Mouse (Mus musculus) Patski (cell line): ENCODE data around the gene Vangl2. TPM values are rescaled to one million over a fixed set of nuclear protein-coding genes. Genes with fewer than 3 reads are reported as not detected.
A peak's percentile ranks its signal among the peaks of the same experiment; 100 is the strongest.

Experiments used
- ATAC-seq: fragments of 100-300 bp; one replicate; pipeline ENCODE4 v1.8.0; 2021
- CTCF ChIA-PET: fragments of 350-600 bp; sonication (Branson Sonifier 250); formaldehyde crosslinking; loops from one replicate; lab custom pipeline; 2022; ENCODE audit warnings: inconsistent platforms; lab: Charles Lee
- POLR2A ChIA-PET: fragments of 350-600 bp; sonication (Branson Sonifier 250); formaldehyde crosslinking; loops from one replicate; lab custom pipeline; 2022; ENCODE audit warnings: antibody characterized with exemption, inconsistent platforms; lab: Charles Lee
- DNase-seq: peaks from one replicate; pipeline ENCODE4 v3.0.0-alpha.2; 2011; ENCODE audit warnings: low read depth, low spot score
- H3K27me3 ChIP-seq: fragments of 371-371 bp; one replicate; pipeline ENCODE4 v1.5.1; 2021
- CTCF ChIP-seq: fragments of 100-300 bp; IDR thresholded peaks from one replicate; pipeline ENCODE4 v1.5.1; 2021
- in situ Hi-C: fragments of 300-500 bp; cut with MboI; formaldehyde crosslinking; loops from 3 replicates; pipeline ENCODE4 v1.11.1; 2018; ENCODE audit warnings: low pct_unique_long_range_greater_than_20kb, mixed read lengths
- polyA plus RNA-seq: library from polyadenylated mRNA; unstranded; gene quantifications from one replicate; pipeline ENCODE4 v1.2.3, GENCODE M21; 2021

Gene Vangl2
- polyA plus RNA-seq, 1 experiment from 2014 or later: 11.5 TPM

- H3K27me3 ChIP-seq: no peaks in the 10 kb centered on the region
- in situ Hi-C loops: no loop called here
- ATAC-seq: no peak
- no peak for TF ChIP-seq CTCF
- no peak for DNase-seq
- POLR2A ChIA-PET: no interaction called here
- CTCF ChIA-PET: interaction anchor here (0.7 to 1.0 kb wide), 2 partner anchors 13 to 29 kb away, joined by 3 read pairs; no protein-coding TSS in a partner anchor
These were observed 9.6 kb downstream of the Vangl2 start for GRCm38 (mm10) chr1:172018336-172019311.

GRCm38 (mm10) chr1:172017517-172018070, 10.7 kb downstream of the Vangl2 start:
- CTCF ChIA-PET: no interaction called here
- POLR2A ChIA-PET: no interaction called here
- in situ Hi-C loops: no loop called here
- no peak for TF ChIP-seq CTCF
- DNase-seq (no peak), ATAC-seq (no peak)
- H3K27me3 ChIP-seq: no peaks in the 10 kb centered on the region

- in situ Hi-C loops: no loop called here
- DNase-seq: no peak
- no peak for ATAC-seq
- ChIA-PET CTCF (no interaction called here), POLR2A (no interaction called here)
- no peaks in the 10 kb centered on the region for H3K27me3 ChIP-seq
- no peak for TF ChIP-seq CTCF
These were observed 11.4 kb downstream of the Vangl2 start for GRCm38 (mm10) chr1:172016660-172017516.

- ATAC-seq (no peak), DNase-seq (no peak)
- POLR2A ChIA-PET: no interaction called here
- no peaks in the 10 kb centered on the region for H3K27me3 ChIP-seq
- CTCF ChIA-PET: no interaction called here
- in situ Hi-C loops: no loop called here
- no peak for TF ChIP-seq CTCF
These were observed 12.2 kb downstream of the Vangl2 start for GRCm38 (mm10) chr1:172016031-172016430.

- POLR2A ChIA-PET: no interaction called here
- in situ Hi-C loops: no loop called here
- no peak for ATAC-seq
These were observed 12.8 kb downstream of the Vangl2 start for GRCm38 (mm10) chr1:172015312-172015939.

GRCm38 (mm10) chr1:172014771-172015170, 13.5 kb downstream of the Vangl2 start:
- ATAC-seq: no peak
- no peaks in the 10 kb centered on the region for H3K27me3 ChIP-seq
- CTCF ChIA-PET: no interaction called here
- POLR2A ChIA-PET: interaction anchor here (0.7 kb wide), 1 partner anchor 182 kb away, joined by 4 read pairs; no protein-coding TSS in a partner anchor
- TF ChIP-seq CTCF: no peak
- in situ Hi-C loops: no loop called here
- no peak for DNase-seq

More at GRCm38 (mm10) chr1:172015312-172015939, 12.8 kb downstream of the Vangl2 start:
- CTCF ChIA-PET: no interaction called here
- H3K27me3 ChIP-seq: no peaks in the 10 kb centered on the region
- no peak for DNase-seq
- no peak for TF ChIP-seq CTCF

- peak; percentile 90 for ATAC-seq
- CTCF ChIA-PET: interaction anchor here (1.0 to 4.2 kb wide), 9 partner anchors 9 to 196 kb away, joined by 3 to 22 read pairs (median 4); partner anchors contain the start of gene Copa
- no peak for TF ChIP-seq CTCF
- no peak for DNase-seq
- POLR2A ChIA-PET: interaction anchor here (0.9 to 1.2 kb wide), 2 partner anchors 9 to 15 kb away, joined by 4 to 5 read pairs; no protein-coding TSS in a partner anchor
- in situ Hi-C loops: no loop called here
- no peaks in the 10 kb centered on the region for H3K27me3 ChIP-seq
These were observed 16.2 kb downstream of the Vangl2 start for GRCm38 (mm10) chr1:172012030-172012429.

GRCm38 (mm10) chr1:172010042-172010824, 18.0 kb downstream of the Vangl2 start:
- no peaks in the 10 kb centered on the region for H3K27me3 ChIP-seq
- ATAC-seq (no peak), DNase-seq (no peak)
- in situ Hi-C loops: no loop called here
- POLR2A ChIA-PET: no interaction called here
- TF ChIP-seq CTCF: no peak
- CTCF ChIA-PET: interaction anchor here (4.2 kb wide), 1 partner anchor 9 kb away, joined by 22 read pairs; no protein-coding TSS in a partner anchor

GRCm38 (mm10) chr1:172009406-172009805, 18.8 kb downstream of the Vangl2 start:
- no peak for DNase-seq
- H3K27me3 ChIP-seq: no peaks in the 10 kb centered on the region
- ATAC-seq: no peak
- no peak for TF ChIP-seq CTCF
- ChIA-PET CTCF (no interaction called here), POLR2A (no interaction called here)
- in situ Hi-C loops: no loop called here
